Mouse (Mus musculus): ENCODE measurements around the gene Cpeb2.

GRCm38 (mm10) chr5:43330260-43330659, 97.3 kb downstream of the Cpeb2 start:
- TF ChIP-seq CTCF (IDR thresholded peaks at IDR 0.05; ENCODE audit: borderline replicate concordance, insufficient read depth, low read length) = no peak
- TF ChIP-seq POLR2A (IDR thresholded peaks at IDR 0.05; ENCODE audit: low read depth, low read length) = no peak
